Mouse (Mus musculus) left cerebral cortex, postnatal 14 days (tissue): ENCODE measurements around the gene Abraxas1. TPM values are rescaled to one million over a fixed set of nuclear protein-coding genes. Genes with fewer than 3 reads are reported as not detected.

Experiments used
- DNase-seq, 2 experiments: peaks; one replicate each; pipeline ENCODE4 v3.0.0; 2021 to 2022; ENCODE audit warnings: low spot score in 2 of 2, mixed read lengths in 1 of 2
- intact Hi-C: fragments of 180-260 bp; cut with DNase I; formaldehyde crosslinking; loops from one replicate; pipeline ENCODE4 v1.15.1; 2025
- total RNA-seq, 2 experiments: library from RNA; stranded (reverse); gene quantifications; 2 replicates each; pipeline ENCODE4 v1.2.3; 2021

Abraxas1 gene
- total RNA-seq, 2 experiments from 2014 or later: 5.7 to 5.9 TPM

- intact Hi-C loops: loop anchor here (10.0 kb wide), 1 partner anchor 836 kb away; the partner anchor contains the start of gene Nkx6-1
- no peak for DNase-seq
These were observed 7.9 kb upstream of the Abraxas1 start for GRCm38 (mm10) chr5:100828701-100829100.

DNA sequence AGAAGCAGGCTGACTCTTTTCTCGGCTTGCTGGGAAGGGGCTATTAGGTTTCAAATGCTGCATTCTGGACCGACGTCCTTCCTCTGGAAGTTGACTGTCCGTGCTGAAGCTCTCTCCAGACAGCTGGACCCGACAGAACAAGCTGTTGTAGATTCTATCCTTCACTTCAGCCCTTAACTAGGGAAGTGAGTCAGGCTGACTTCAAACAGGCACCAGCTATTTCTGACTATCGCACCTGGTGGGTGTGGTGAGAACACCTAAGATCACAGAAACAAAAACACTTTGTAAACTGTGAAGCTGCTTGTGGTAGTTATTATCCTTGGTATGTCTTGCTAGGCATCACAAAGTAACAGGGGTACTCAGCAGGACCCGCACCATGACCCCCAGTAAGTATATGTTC lies 5.8 kb upstream of the Abraxas1 start:
- no peak for DNase-seq
- intact Hi-C loops: loop anchor here (2.0 to 10.0 kb wide), 2 partner anchors 88 to 838 kb away; partner anchors contain the start of gene Nkx6-1

GRCm38 (mm10) chr5:100825975-100826374 lies 5.2 kb upstream of the Abraxas1 start:
- intact Hi-C loops: loop anchor here (2.0 to 10.0 kb wide), 2 partner anchors 89 to 839 kb away; partner anchors contain the start of gene Nkx6-1
- no peak for DNase-seq

DNA sequence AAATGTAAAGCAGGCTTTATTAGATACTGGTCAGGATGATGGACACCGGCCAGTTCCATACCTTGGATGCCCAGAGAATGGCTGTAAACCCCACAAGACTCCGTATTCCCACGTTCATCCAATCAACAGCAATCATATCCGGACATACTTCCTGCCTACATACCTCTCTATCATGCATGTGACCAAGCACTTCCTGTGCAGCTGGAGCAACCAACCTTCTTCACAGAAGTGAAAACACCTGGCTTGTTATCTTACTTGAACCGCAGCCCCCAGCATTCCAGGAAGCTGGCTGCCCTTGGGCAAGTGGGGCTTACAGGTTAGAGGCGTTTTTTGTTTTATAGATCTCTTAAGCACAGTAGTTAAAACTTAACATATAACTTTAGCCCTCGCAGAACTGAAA lies 2.1 kb upstream of the Abraxas1 start:
- DNase-seq: no peak
- intact Hi-C loops: loop anchor here (10.0 kb wide), 1 partner anchor 842 kb away; the partner anchor contains the start of gene Nkx6-1

DNA sequence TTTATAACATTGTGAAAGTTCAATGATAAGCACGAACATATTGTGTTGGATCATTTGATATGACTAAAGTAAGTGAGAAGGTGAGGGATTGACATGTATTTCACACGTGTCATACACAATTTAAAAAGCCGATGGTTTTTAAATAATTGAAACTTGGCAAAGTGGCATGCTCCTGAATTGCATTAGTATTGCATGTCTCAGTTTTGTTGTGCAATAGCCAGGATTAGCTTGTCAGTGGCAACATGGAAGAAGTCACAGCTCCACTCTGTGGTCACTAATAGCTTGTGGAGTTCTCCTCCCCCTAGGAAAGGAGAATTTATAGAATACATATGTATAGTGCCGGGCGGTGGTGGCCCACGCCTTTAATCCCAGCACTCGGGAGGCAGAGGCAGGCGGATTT lies 610 bp upstream of the Abraxas1 start:
- intact Hi-C loops: loop anchor here (10.0 kb wide), 1 partner anchor 843 kb away; the partner anchor contains the start of gene Nkx6-1
- DNase-seq: no peak

DNA sequence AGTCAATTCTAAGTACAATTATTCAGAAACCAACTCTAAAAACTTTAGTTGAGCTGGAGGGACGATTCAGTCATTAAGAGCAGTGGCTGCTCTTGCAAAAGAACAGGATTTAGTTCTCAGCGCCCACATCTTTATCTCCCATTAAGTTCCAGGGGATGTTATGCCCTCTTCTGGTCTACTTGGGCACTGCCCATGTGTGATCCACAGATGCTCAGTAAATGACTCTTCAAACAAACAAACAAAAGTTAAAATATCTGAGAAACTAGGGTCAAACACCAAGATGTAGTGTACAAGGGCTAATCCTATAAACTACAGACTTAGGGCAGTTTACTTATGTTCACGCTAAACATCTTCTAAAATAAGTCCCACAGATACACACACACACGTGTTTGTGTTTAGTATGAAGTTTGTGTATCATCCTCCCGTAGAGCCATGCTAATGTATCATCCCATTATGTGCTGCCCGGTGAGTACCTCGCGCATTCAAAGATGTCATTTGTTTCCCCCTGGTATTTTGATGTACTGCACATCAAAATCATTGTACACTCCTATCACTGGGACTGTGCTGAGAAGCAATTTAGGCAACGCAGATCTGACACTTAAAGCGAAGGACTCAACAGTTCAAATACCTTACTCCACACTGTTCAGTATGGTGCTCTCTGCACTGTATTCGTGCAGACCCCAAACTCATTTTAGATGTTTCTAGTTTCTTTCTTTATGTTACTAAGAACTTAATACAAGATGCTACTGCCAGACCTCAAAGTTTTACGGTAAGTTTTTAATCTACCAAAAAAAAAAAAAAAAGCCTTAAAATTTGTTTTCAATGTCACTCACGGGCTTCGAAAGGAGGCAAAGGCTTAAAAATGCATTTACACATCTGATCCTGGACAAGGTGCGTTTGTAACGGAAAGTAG lies 941 bp downstream of the Abraxas1 start:
- intact Hi-C loops: loop anchor here (10.0 kb wide), 1 partner anchor 845 kb away; the partner anchor contains the start of gene Nkx6-1
- no peak for DNase-seq

GRCm38 (mm10) chr5:100818341-100818740 lies 2.4 kb downstream of the Abraxas1 start:
- intact Hi-C loops: no loop called here
- no peak for DNase-seq

- peak; percentile 93 to 95 for DNase-seq
- intact Hi-C loops: loop anchor here (5.0 to 10.0 kb wide), 3 partner anchors 124 to 381 kb away; partner anchors contain the start of genes Coq2 and Sec31a
These were observed 22.5 kb downstream of the Abraxas1 start, which contains the start of the genes Helq and Mrps18c for GRCm38 (mm10) chr5:100798165-100798860. Helq (minus strand) TSS chr5:100798598. Mrps18c (plus strand) TSS chr5:100798627.

DNA sequence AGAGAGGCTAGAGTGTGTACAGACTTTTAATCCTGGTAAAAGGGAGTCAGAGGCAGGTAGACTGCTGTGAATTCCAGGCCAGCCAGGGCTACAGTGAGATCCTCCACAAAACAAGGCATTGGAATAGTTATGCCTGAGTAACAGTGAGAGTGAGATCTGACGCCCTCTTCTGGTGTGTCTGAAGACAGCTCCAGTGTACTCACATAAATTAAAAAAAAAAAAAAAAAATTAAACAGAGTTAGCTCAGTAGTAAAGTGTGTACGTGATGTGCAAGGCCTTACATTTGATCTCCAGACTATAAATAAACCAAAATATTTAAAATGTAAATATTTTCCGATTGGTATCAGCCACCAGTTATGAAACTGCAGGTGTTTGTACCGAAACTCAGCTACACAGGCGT lies 26.7 kb downstream of the Abraxas1 start:
- no peak for DNase-seq
- intact Hi-C loops: loop anchor here (10.0 kb wide), 2 partner anchors 119 to 249 kb away; partner anchors contain the start of gene Coq2

GRCm38 (mm10) chr5:100792261-100792660 lies 28.5 kb downstream of the Abraxas1 start:
- DNase-seq: no peak
- intact Hi-C loops: loop anchor here (10.0 kb wide), 2 partner anchors 117 to 247 kb away; partner anchors contain the start of gene Coq2

GRCm38 (mm10) chr5:100787527-100787926 lies 33.2 kb downstream of the Abraxas1 start:
- intact Hi-C loops: no loop called here
- no peak for DNase-seq

GRCm38 (mm10) chr5:100779002-100779401 lies 41.8 kb downstream of the Abraxas1 start:
- intact Hi-C loops: no loop called here
- DNase-seq: no peak

DNA sequence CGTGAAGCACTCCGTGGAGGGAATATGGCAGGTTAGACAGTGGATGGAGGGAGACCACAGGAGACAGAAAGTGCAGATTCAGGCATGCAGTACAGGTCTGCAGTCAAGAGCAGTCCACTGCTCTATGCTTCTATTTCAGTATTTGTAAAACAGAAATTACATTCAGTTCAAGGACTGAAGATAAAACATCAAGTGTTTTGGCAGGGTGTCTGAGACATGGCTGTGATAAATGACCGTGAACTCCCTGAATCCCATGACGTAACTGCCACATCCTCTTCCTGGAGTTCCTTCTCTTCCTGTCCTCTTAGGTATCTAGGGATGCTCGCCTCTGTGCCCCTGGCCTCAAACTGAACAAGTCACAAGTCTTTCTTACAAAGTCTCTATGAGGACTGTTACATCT lies 43.9 kb downstream of the Abraxas1 start:
- no peak for DNase-seq
- intact Hi-C loops: no loop called here

GRCm38 (mm10) chr5:100775778-100776404 lies 44.9 kb downstream of the Abraxas1 start:
- intact Hi-C loops: no loop called here
- DNase-seq: no peak

DNA sequence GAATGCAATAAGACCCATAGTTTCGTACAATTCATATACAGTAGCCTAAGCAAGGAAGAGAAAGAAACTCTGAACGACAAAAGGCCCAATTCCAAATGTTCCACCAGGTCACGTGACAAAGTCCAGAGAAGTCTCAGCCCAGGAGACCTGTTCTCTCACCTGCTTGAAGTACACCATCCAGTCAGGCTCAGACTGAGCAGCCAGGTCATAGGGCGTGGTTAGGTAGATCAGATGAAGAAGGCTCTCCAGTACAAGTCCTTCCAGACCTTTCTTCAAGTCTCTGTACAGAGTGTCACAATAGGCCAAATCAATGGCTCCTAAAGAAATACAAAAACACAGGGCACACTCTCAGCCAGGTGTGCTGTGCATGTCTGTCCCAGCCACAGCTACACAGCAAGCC lies 49.2 kb downstream of the Abraxas1 start:
- intact Hi-C loops: no loop called here
- DNase-seq: no peak

GRCm38 (mm10) chr5:100766026-100766425 lies 54.7 kb downstream of the Abraxas1 start:
- DNase-seq: no peak
- intact Hi-C loops: no loop called here

DNA sequence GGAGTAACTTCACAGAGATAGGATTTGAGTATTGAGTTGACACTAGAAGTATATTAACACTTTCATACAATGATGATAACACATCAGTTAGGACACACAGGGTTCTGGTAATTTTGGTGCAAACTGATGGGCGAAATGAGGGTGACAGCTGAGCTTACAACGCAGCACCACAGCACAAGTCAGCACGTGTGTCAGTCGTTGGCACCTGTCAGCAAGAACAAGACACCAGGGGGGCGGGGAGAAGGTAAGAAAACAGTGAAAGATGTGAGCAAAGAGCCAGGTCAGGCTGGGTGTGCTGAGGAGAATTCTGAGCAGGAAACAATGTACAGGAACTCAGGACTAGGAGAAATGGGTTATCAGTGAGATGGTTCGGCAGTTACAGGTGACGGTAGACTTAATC lies 59.0 kb downstream of the Abraxas1 start:
- intact Hi-C loops: no loop called here
- DNase-seq: no peak

DNA sequence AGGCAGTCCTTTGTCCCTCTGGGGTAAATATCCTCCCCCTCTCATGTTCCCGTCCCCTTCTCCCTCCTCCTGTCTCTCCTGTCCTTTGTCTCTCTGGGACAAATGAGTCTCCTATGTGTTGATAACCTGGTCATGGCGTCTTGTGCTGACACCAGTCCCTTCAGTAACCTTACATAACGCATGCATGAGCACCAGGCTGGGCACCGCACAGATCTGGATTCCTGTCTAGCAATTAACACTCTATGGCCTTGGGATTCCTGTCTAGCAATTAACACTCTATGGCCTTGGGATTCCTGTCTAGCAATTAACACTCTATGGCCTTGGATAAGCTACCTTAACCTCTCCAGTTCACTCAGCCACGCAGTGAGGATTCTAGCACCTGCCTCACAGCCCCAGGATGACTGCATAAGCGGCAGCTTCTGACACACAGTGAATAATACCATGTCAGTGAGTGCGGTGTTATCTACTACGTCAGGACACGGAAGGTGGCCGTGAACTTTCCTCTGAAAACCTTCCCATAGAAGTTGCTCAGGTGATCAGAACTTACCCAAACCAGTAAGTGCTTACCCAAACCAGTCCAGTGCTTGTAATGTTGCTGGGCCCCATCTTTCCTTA lies 60.6 kb downstream of the Abraxas1 start:
- intact Hi-C loops: no loop called here
- no peak for DNase-seq

DNA sequence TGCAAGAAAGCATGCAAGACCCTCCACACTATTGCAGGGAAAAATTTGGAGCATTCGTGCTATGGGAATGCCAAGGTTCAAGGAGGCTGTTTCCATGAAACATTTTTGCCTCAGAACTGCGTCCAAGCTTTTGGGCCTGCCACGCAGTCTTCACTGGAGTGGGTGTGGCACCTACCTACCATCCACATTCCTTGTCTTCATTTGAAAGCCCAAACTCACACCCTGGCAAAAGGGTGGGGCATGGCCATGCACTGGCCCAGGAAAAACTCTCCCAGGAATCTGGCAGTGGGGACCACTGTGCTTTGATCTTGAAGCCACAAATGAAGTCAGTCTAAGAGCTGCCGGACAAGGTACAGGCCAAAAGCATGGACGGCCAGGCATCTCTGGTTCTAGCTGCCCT lies 62.6 kb downstream of the Abraxas1 start:
- intact Hi-C loops: no loop called here
- DNase-seq: no peak
